Mouse (Mus musculus) layer of hippocampus, adult 8-10 months (tissue): ENCODE measurements around the gene Tectb. TPM values are rescaled to one million over a fixed set of nuclear protein-coding genes. Genes with fewer than 3 reads are reported as not detected.
"Not testable (repeated sequence)": the region's sequence is repeated elsewhere in the genome, so short reads cannot be mapped to it uniquely, and the experiment has no call there.

Experiments
- DNase-seq, 2 experiments: peaks; one replicate each; pipeline ENCODE4 v3.0.0; 2022; ENCODE audit warnings: low spot score in 2 of 2
- total RNA-seq, 4 experiments: library from RNA; stranded (reverse); gene quantifications; 2 replicates each; pipeline ENCODE4 v1.2.4; 2022

Gene Tectb
- total RNA-seq, 4 experiments from 2014 or later = 0.16 TPM; not detected in 3

GRCm38 (mm10) chr19:55165183-55165865, 15.2 kb upstream of the Tectb start:
- no peak for DNase-seq

- no peak for DNase-seq
Observed at GRCm38 (mm10) chr19:55165954-55166353, 14.6 kb upstream of the Tectb start.

GRCm38 (mm10) chr19:55166741-55167140, 13.8 kb upstream of the Tectb start:
- no peak for DNase-seq

GRCm38 (mm10) chr19:55167741-55168140, 12.8 kb upstream of the Tectb start:
- DNase-seq = no peak

GRCm38 (mm10) chr19:55168360-55168759, 12.2 kb upstream of the Tectb start:
- no peak for DNase-seq

- DNase-seq = not testable (repeated sequence)
Observed at GRCm38 (mm10) chr19:55169236-55169729, 11.2 kb upstream of the Tectb start.

- no peak for DNase-seq
Observed at GRCm38 (mm10) chr19:55170399-55170798, 10.1 kb upstream of the Tectb start.

GRCm38 (mm10) chr19:55171585-55171984, 8.9 kb upstream of the Tectb start:
- DNase-seq = no peak

GRCm38 (mm10) chr19:55177143-55177542, 3.4 kb upstream of the Tectb start:
- DNase-seq = peak; percentile 12 to 30

GRCm38 (mm10) chr19:55184442-55184841, 3.9 kb downstream of the Tectb start:
- no peak for DNase-seq

- no peak for DNase-seq
Observed at GRCm38 (mm10) chr19:55185074-55185473, 4.5 kb downstream of the Tectb start.

- peak in 1 of 2 experiments; percentile 28 for DNase-seq
Observed at GRCm38 (mm10) chr19:55185651-55186050, 5.1 kb downstream of the Tectb start.

GRCm38 (mm10) chr19:55190065-55190464, 9.5 kb downstream of the Tectb start:
- no peak for DNase-seq

- no peak for DNase-seq
Observed at GRCm38 (mm10) chr19:55191596-55191995, 11.1 kb downstream of the Tectb start.

GRCm38 (mm10) chr19:55192254-55192945, 11.9 kb downstream of the Tectb start:
- no peak for DNase-seq

- DNase-seq = no peak
Observed at GRCm38 (mm10) chr19:55193717-55194394, 13.3 kb downstream of the Tectb start.

- no peak for DNase-seq
Observed at GRCm38 (mm10) chr19:55194520-55195170, 14.1 kb downstream of the Tectb start.

GRCm38 (mm10) chr19:55195574-55195973, 15.0 kb downstream of the Tectb start:
- no peak for DNase-seq

- peak in 1 of 2 experiments; percentile 72 for DNase-seq
Observed at GRCm38 (mm10) chr19:55198303-55198702, 17.8 kb downstream of the Tectb start.

- DNase-seq = peak in 1 of 2 experiments; percentile 65
Observed at GRCm38 (mm10) chr19:55206482-55207138, 26.1 kb downstream of the Tectb start.

GRCm38 (mm10) chr19:55207205-55207604, 26.7 kb downstream of the Tectb start:
- no peak for DNase-seq
